Mouse (Mus musculus): ENCODE results near the gene Sptan1.

DNA sequence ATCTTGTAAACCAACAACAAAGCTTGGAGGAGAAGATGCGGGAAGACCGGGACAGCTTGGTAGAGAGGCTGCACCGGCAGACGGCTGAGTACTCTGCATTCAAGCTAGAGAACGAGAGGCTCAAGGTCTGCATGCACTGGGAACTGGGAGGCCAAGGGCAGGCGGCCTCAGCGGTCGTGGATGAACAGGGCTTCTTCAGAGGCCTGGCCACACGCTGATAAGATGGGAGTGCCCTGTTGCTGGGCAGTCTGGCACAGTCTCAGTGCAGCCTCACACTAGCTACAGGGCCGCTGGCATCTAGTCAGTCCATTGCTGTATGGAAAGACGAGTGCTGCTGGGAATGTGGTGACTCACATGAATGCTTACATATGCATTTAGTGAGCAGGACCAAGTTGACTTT is 47.7 kb upstream of the Sptan1 start:
- TF ChIP-seq CTCF (IDR thresholded peaks at IDR 0.05; ENCODE audit: insufficient read depth, low read depth, low read length) (no peak), POLR2A (IDR thresholded peaks at IDR 0.05; ENCODE audit: insufficient read depth, low read depth, low read length) (no peak)
